Mouse (Mus musculus): ENCODE measurements around the gene Gap43.
"Not testable (repeated sequence)": the region's sequence is repeated elsewhere in the genome, so short reads cannot be mapped to it uniquely, and the experiment has no call there.

The Gap43 gene

DNA sequence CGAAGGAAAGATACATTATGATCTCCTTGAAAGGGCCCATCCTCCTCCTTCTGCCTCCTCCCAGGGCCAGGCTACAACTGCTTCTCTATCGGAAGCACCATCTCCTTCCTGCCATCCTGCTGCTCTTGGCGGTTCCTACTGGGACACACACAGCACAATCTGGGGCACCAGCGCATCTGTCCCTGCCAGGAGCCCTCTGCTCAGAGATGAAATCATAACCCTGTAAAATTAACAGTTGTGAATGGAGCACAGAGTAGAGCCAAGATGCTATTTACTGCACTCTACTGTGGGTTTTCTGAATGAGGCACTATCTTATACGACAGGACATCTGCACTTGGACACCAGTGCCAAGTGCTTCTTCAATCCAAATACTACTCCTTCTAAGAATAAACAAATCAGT lies 46.0 kb downstream of the Gap43 start:
- in situ Hi-C loops (cut with MboI, MseI) = loop anchor here (25.0 kb wide), 1 partner anchor 493 kb away; no protein-coding TSS in a partner anchor

DNA sequence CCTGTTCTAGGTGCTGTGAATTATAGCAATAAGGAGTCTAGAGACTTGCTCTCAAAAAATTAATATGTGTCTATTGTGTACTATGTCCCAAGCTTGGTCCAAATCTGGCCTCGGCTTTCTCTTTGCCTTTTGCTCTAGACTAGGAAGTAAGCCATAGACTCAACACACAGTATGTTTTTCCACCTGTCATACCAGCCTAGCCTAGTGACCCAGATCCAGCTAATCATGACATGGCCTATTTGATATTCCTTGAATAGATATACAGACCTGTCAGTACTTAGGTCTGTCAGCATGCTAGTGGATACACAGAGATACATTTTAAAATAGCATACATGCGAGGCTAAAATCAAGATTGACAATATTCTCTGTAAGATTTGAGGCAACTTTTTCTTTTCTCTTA lies 46.4 kb downstream of the Gap43 start:
- in situ Hi-C loops (cut with MboI, MseI) = loop anchor here (25.0 kb wide), 1 partner anchor 493 kb away; no protein-coding TSS in a partner anchor

DNA sequence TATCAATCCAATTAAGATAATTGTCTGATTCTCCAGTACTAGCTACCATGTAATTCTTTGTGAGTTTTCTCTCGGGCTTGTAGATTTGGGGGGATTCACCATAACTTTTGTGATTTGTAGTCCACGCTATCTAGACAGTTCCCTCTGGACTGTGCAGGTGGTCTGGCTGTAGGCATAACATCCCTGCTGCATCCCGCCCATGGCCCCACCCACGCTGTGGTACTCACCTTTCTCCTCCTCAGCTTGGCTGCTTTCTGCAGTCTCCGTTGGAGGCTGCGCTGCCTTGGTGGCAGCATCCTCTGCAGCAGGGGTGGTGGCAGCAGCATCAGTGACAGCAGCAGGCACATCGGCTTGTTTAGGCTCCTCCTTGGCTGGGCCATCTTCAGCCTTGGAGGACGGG lies 48.9 kb downstream of the Gap43 start:
- in situ Hi-C loops (cut with MboI, MseI) = loop anchor here (25.0 kb wide), 1 partner anchor 496 kb away; no protein-coding TSS in a partner anchor

DNA sequence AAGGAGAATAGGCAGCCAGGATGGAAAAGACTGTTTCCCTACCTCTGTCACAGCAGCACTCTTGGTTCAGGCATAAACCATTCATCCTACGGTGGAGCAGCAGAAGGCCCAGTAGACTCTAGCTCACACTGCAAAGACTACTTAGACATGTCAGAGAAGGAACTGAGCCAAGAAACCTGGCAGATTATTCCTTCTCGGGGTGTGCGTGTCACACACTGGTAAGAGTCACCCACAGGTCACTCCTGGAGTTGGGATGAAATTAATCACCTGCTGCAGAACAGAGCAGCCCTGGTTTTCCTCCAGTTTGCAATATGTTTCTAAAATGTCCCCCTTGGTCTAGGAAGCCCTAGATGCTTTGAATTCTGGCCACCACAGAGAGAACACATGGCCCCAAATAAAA lies 56.4 kb downstream of the Gap43 start:
- in situ Hi-C loops (cut with MboI, MseI) = loop anchor here (25.0 kb wide), 1 partner anchor 503 kb away; no protein-coding TSS in a partner anchor

DNA sequence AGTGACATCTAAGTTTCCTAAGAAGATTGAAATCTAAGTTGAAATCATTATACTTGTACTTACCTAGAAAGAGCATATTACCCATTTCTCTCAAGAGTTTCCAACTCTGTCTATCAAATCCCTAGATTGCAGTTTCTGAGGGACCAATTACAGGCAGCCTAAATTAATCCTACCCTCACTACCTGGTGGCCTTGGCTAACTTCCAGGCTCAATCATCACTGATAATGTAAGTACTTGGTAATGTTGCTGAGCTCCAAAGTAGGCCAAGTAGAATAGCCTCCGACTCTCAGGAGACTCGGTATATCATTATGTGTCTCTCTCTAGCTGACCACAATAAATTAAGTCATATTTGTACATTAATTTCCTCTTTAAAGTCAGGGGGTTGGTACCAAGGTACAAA lies 62.7 kb downstream of the Gap43 start:
- in situ Hi-C loops (cut with MboI, MseI) = loop anchor here (25.0 kb wide), 1 partner anchor 510 kb away; no protein-coding TSS in a partner anchor

DNA sequence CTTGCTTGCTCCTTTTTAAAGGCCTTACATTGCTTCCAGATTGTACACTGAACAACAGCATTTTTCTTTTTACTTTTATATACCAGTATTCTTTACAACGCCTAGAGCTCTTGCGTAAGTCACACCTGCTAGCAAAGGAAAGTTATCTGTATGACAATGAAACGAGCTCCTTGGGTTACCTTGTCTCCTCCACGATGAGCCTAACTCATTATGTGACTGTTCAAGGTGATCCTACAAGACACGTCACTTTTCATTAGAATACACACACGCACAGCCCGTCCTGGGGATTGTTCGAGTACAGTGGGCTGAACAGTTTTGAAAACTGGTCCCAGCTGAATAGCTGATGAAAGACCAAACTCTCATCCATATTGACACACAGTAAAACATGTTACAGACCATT lies 63.2 kb downstream of the Gap43 start:
- in situ Hi-C loops (cut with MboI, MseI) = loop anchor here (25.0 kb wide), 1 partner anchor 510 kb away; no protein-coding TSS in a partner anchor

DNA sequence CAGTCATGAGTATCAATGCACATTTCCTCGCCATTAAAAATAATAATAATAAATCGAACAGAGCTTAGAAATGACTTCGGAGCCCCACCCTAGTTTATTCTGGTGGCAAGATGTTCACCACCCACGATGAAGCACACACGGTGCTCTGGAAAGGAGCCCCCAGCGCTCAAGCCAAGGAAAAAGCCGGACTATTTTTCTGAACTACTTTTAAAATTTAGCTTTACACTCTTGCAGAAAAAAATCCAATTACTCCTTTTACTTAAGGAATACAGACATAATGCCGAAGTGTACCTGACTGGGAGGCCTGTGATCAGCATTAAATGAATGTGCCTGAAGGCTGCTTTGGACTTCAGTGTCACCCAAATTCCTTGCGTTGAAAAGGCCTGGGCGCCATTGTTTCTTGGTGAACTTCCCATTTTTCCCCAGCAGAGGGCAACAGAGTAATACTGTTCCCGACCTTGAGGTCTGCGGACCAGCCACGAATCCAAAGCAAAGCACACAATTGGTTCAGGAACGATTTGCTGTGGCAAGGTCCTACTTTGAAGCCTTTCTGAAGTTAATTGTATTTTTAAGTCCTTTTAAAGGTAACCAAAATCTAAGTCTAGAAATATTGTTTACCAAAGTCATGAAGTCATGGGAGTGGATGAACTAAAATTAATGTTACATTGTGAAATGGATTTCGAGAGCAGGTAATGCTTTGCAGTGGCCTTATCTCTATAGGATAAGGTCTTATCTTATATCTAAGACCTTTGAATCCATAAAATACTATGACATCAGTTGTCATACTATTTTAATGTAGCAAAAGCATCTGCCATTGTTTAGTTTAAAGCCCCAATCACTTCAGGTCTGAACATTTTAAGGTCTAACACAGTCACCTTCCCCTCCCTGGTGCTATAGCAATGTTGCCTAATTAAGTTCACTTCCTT lies 64.0 kb downstream of the Gap43 start:
- in situ Hi-C loops (cut with MboI, MseI) = loop anchor here (25.0 kb wide), 1 partner anchor 511 kb away; no protein-coding TSS in a partner anchor

DNA sequence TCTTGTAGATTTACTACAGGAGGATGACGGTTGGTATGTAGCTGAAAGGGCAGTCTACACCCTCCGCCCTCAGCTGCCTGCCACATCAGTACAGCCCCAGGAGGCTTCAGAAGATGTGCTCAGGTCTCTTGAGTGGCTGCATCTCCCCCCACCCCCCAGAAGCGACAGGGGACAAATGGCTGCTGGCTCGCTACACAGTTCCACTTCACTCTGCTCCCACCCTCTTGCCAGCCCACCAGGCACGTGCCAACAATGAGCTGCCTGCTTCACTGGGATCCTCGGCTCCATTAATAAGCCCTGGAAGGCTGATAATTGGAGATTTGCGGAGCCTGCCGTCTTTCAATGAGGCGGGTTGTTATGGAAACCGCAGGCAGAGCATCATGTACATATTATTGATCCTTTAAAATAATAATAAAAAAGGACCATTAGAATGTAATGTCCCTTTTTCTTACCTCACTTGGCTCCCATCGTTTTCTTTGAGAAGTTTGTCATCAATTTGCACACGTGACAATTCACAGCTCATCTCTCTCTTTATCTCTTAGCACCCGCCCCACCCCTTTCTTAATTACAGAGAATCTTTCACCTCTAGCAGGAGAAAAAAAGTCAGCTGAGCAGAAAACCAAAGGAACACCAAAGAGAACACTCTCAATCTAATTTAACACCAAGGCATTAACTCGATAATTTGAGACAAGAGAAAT lies 64.8 kb downstream of the Gap43 start:
- in situ Hi-C loops (cut with MboI, MseI) = loop anchor here (25.0 kb wide), 1 partner anchor 512 kb away; no protein-coding TSS in a partner anchor

DNA sequence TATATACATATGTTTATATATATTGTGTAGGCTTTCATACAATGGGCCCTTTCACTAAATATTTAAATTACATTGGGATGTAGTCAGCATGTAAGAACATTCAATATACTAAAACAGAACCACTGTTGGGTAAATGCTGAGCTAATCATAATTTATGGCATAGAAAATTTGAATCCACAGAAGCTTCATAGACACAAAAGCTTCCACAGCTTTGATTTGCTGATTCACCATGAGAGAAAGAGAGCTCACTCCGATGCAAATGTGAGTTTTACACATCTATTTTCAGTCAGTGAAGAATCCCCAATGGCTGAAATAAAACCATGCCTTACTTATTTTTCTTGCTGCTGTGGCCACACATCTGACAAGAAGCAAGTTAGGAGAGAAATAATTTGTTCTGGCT lies 69.2 kb downstream of the Gap43 start:
- in situ Hi-C loops (cut with MboI, MseI) = no loop called here

DNA sequence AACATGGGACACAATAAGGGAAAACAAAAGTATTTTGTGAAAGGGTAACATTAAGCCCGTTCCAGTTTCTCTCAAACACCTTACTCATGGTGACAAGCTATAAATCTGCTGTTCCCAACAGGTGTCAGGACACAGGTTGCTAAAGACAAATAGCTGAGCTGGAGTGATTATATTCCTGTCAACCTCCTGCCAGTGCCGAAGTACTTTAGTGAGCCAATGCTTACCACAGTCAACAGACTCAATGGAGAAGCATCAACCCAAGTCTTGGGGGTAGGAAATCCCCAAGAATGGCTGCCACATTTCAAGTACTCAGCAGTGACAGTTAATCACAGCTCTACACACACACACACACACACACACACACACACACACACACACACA lies 70.9 kb downstream of the Gap43 start:
- in situ Hi-C loops (cut with MboI, MseI) = no loop called here

DNA sequence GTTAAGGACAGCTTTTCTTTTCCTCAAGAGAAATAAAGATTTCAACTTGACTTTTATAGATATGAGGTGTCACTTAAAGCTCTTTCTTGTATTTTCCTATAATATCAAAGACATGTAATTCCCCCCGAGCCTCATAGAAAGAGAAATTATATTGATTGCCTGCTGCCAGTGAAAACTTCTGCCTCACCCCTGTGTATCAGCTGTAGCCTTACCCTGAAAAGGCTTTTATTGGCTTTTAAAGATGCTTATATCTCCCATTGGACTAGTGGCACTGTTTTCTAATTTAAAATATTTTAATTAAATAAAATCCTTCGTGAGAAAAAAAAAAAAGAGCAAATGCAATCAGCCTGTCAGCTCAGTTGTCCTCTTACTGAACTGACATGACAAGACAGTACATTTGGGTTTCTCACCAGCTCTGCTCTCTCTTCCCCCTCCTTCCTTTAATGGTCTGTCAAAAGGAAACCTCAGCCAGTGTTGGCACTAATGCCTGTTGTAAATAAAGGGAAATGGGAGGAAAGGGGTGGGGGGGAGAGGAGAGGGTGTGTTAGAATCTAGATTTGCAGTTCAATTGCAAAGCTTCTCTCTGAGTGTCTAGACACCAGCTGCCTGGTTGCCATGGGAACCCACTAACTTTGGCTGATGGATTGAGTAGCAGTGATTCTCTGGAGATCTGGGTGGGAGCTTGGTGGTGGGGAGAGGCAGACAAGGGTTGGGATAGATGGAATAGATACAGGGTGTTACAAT lies 71.4 kb downstream of the Gap43 start:
- in situ Hi-C loops (cut with MboI, MseI) = no loop called here

DNA sequence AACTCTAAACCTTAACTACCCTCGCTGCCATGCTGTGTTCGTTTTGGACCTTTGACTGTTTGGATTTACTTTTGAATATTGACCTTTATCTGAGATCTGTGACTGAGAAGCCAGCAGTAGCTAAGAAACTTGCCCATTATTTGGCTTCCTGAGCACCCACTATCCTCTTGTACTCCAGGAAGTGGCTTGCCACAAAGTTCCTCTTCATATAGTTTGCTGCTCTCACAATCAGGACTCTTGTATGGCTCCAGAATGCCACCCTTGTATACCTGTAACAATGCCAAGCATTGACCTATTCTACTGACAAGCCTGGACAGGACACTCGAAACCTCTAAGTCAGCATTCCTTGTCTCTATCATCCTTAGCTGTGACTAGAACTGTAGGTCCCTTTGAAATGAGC lies 75.3 kb downstream of the Gap43 start:
- in situ Hi-C loops (cut with MboI, MseI) = no loop called here

DNA sequence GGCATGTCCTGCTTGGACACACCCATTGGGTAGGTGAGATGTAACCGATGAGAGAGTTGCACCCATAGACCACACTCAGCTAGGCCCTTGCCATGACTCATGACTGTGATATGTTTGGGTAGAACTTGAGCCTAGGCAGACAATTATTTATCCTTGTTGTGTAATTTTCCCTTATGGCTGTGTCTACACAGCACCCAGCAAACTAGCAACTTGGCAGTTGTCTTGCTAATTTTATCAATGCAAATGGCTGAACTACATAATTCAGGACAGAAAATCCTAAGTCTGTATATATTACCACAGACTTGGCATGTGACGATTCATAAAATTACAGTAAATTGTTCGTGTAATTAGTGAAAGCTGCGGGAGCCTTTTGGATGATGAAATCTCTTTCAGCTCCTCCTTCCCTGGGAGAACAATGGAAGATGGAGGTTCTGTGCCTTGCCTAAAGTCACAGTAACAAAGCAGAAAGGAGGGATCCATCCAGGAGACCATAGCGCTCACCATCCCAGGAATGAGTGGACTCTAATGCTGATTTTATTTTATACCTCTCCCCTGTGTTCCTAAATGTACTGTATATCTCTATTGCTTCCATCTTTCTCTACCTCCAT lies 77.4 kb downstream of the Gap43 start:
- in situ Hi-C loops (cut with MboI, MseI) = no loop called here

DNA sequence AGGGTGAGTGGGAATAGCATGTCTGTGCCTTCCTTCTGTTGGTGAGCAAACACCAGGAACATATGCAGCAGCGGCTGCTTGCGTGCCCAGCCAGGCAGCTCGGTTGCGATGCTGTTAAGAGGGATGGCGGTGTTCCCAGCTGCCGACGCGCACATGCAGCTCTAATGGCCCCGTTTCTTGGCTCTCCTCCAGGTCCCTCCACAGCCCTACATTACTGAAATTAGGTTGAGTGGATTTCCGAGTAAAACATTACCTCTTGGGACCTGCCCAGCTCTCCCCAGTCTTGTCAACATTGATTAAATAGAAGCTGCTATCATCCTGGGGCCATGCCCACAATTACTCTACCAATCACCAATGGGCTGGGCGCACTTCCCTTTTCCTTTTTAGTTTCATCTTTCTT lies 84.8 kb downstream of the Gap43 start:
- in situ Hi-C loops (cut with MboI, MseI) = no loop called here

DNA sequence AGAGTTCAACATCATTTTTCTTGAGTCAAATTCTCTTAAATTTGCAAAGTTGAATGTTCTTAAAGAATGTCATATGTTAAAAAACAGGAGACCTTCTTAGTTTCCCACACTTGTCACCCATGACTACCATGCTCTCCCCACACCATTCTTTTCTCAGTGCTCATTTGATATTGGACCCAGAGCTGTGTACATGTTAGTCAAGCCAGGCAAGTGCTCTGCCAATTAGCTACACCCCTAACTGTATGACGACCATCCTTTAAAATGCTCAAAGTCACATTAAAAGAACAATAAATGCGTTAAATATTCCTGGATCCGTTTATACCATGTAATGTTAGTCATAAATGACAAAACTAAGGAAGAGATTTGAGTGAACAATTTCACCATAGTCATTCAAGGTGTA lies 85.2 kb downstream of the Gap43 start:
- in situ Hi-C loops (cut with MboI, MseI) = no loop called here

DNA sequence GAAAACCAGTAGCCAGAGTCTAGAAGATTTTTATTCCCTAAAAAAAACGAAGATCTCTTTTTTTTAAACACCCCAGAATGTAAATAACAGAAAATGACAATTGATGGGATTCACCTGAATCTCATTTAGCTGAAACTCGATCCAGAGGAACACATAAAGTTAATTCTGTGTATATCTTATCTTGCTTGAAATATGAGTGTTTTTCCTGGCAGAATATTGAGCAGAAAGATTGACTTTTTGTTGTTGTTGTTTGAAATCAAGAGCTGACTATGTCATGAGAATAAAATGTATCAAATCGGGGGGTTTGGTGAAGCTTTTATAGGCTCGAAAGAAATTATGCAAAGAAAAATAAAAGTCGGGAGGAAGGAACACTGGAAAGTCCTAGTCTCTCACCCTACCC lies 88.2 kb downstream of the Gap43 start:
- in situ Hi-C loops (cut with MboI, MseI) = no loop called here

DNA sequence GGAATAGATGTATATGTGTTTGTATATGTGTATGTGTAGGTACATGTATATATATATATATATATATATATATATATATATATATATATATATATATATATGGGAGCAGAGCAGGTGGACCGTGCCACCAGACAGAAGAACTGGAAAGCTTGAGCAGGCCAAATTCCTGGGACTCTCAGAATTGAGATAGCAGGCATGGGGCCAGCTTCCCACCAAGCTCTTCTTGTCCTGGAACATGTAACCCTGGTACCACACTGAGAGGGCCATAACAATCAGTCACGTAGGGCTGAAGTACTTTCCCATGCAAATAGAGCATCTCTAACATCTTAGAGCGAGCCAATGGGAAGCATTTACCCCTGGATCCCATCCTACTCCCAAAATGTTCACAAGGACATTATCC lies 96.3 kb downstream of the Gap43 start:
- in situ Hi-C loops (cut with MboI, MseI) = not testable (repeated sequence)

DNA sequence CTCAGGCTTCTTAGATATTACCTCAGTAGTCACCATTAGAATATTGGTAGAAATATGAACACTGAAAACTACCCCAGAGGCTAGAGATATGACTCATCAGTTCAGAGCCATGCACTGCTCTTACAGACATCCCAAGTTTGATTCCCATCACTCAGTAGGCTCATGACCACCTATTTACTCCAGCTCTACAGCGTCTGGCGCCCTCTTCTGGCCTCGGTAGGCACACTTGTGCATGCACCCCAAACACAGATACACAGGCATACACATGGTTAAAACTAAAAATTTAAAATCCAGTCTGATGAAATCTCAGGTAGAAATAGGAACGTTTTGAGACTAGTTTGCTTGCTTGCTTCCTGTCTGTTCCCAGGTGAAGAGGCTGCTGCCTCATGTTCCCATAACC lies 109.1 kb downstream of the Gap43 start:
- in situ Hi-C loops (cut with MboI, MseI) = no loop called here

Data from regulatory T cell (primary cell).